Comparison of ENCODE assay signal across 8 mouse cellular contexts in genomic region chr9:119984536-119985011, GRCm38 (mm10). TPM values are rescaled to one million over a fixed set of nuclear protein-coding genes. Genes with fewer than 3 reads are reported as not detected.
A peak's percentile ranks its signal among the peaks of the same experiment; 100 is the strongest.
DNase-seq lines count a peak whose midpoint lies in the region; ATAC-seq and TF ChIP-seq lines count a peak whose summit lies in the region.

Gene Csrnp1 (minus strand): TSS chr9:119984658.

- H3K27me3 ChIP-seq in ES-Bruce4 (ENCODE audit: control insufficient read depth, insufficient read depth, low read length, poor library complexity, severe bottlenecking), result no peaks in the 10 kb centered on the region
- no peaks in the 10 kb centered on the region for H3K27me3 ChIP-seq in embryonic facial prominence, embryonic 10.5 days (replicated peaks; ENCODE audit: low read depth, poor library complexity, severe bottlenecking)
- H3K27me3 ChIP-seq in hindbrain, embryonic 11.5 days (ENCODE audit: control insufficient read depth, insufficient read depth, low read length), result peaks cover 10% of the 10 kb centered on the region
- H3K27me3 ChIP-seq in liver, embryonic 14.5 days (ENCODE audit: control insufficient read depth, insufficient read depth, low read length), result peaks cover 15% of the 10 kb centered on the region
- no peaks in the 10 kb centered on the region for H3K27me3 ChIP-seq in stomach, embryonic 14.5 days (ENCODE audit: control insufficient read depth, insufficient read depth, low read length)

- H3K9me3 ChIP-seq in ES-Bruce4 (replicated peaks; ENCODE audit: control insufficient read depth, insufficient read depth, low read length, poor library complexity, severe bottlenecking), result no peaks in the 10 kb centered on the region
- H3K9me3 ChIP-seq in embryonic facial prominence, embryonic 10.5 days, result no peaks in the 10 kb centered on the region
- no peaks in the 10 kb centered on the region for H3K9me3 ChIP-seq in hindbrain, embryonic 11.5 days (ENCODE audit: control insufficient read depth, low read length)
- no peaks in the 10 kb centered on the region for H3K9me3 ChIP-seq in liver, embryonic 14.5 days (ENCODE audit: control insufficient read depth, low read length)
- H3K9me3 ChIP-seq in stomach, embryonic 14.5 days (ENCODE audit: control insufficient read depth, low read depth, low read length), result no peaks in the 10 kb centered on the region

- no peak for ATAC-seq in hindbrain, embryonic 11.5 days (ENCODE audit: low FRiP score)
- ATAC-seq in liver, embryonic 14.5 days (ENCODE audit: insufficient read depth), result no peak
- no peak for ATAC-seq in stomach, embryonic 14.5 days (ENCODE audit: insufficient number of reproducible peaks, insufficient read depth, low FRiP score, low read depth)

- no peaks in the 10 kb centered on the region for H3K36me3 ChIP-seq in ES-Bruce4 (ENCODE audit: control insufficient read depth, insufficient read depth, low read length, poor library complexity, severe bottlenecking)
- H3K36me3 ChIP-seq in embryonic facial prominence, embryonic 10.5 days (replicated peaks), result no peaks in the 10 kb centered on the region
- H3K36me3 ChIP-seq in hindbrain, embryonic 11.5 days (ENCODE audit: control insufficient read depth, insufficient read depth, low read length), result no peaks in the 10 kb centered on the region
- H3K36me3 ChIP-seq in liver, embryonic 14.5 days (replicated peaks; ENCODE audit: control insufficient read depth, insufficient read depth, low read depth), result no peaks in the 10 kb centered on the region
- H3K36me3 ChIP-seq in stomach, embryonic 14.5 days (ENCODE audit: control insufficient read depth, insufficient read depth, low read length), result no peaks in the 10 kb centered on the region

- peak; percentile 96 for TF ChIP-seq POLR2A in ES-Bruce4 (IDR thresholded peaks at IDR 0.05; ENCODE audit: insufficient read depth, low read length)

- H3K4me1 ChIP-seq in ES-Bruce4 (ENCODE audit: control insufficient read depth, insufficient read depth, low read length), result peaks cover 16% of the 10 kb centered on the region
- H3K4me1 ChIP-seq in embryonic facial prominence, embryonic 10.5 days, result peaks cover 69% of the 10 kb centered on the region
- H3K4me1 ChIP-seq in hindbrain, embryonic 11.5 days (replicated peaks; ENCODE audit: control insufficient read depth, insufficient read depth, low read length), result peaks cover 30% of the 10 kb centered on the region
- peaks cover 0 to 26% of the 10 kb centered on the region in 2 experiments; a peak in 3 of 4 replicates for H3K4me1 ChIP-seq in liver, embryonic 14.5 days (replicated peaks; ENCODE audit: control insufficient read depth in 2 of 2, insufficient read depth in 2 of 2, low read length in 1 of 2)
- H3K4me1 ChIP-seq in stomach, embryonic 14.5 days (ENCODE audit: control insufficient read depth, insufficient read depth, low read length), result peaks cover 33% of the 10 kb centered on the region

- peak within 1 kb of the TSS; percentile 93 for H3K4me2 ChIP-seq in hindbrain, embryonic 11.5 days (replicated peaks; ENCODE audit: low read depth, low read length)
- H3K4me2 ChIP-seq in liver, embryonic 14.5 days (ENCODE audit: low read depth), result peak within 1 kb of the TSS; percentile 63
- peak within 1 kb of the TSS; percentile 95 for H3K4me2 ChIP-seq in stomach, embryonic 14.5 days (replicated peaks; ENCODE audit: low read depth, low read length)

- H3K27ac ChIP-seq in ES-Bruce4 (ENCODE audit: insufficient read depth, low read length), result peak within 1 kb of the TSS; percentile 95
- H3K27ac ChIP-seq in embryonic facial prominence, embryonic 10.5 days (replicated peaks), result peak within 1 kb of the TSS; percentile 93
- H3K27ac ChIP-seq in hindbrain, embryonic 11.5 days (ENCODE audit: low read depth, low read length), result no peak within 1 kb of the TSS
- no peak within 1 kb of the TSS for H3K27ac ChIP-seq in liver, embryonic 14.5 days
- H3K27ac ChIP-seq in stomach, embryonic 14.5 days (ENCODE audit: low read length), result peak within 1 kb of the TSS; percentile 79

- H3K9ac ChIP-seq in ES-Bruce4 (ENCODE audit: low read depth, poor library complexity, severe bottlenecking), result peak within 1 kb of the TSS; percentile 82
- peak within 1 kb of the TSS; percentile 44 for H3K9ac ChIP-seq in hindbrain, embryonic 11.5 days (ENCODE audit: low read depth, low read length)
- peak within 1 kb of the TSS; percentile 46 for H3K9ac ChIP-seq in liver, embryonic 14.5 days (replicated peaks)
- H3K9ac ChIP-seq in stomach, embryonic 14.5 days (replicated peaks; ENCODE audit: low read depth, low read length), result peak within 1 kb of the TSS; percentile 70

- intact Hi-C loops in gastrocnemius, postnatal 14 days (cut with DNase I; ENCODE audit: low total_unique reads), result no loop called here

- no peak for DNase-seq in gastrocnemius, adult 18-20 months (ENCODE audit: low spot score)
- DNase-seq in gastrocnemius, postnatal 14 days, result no peak
- peak; percentile 64 for DNase-seq in embryonic facial prominence, embryonic 10.5 days (ENCODE audit: low spot score)
- peak; percentile 44 for DNase-seq in hindbrain, embryonic 11.5 days (ENCODE audit: low spot score)
- DNase-seq in liver, embryonic 14.5 days (ENCODE audit: low read depth in 3 of 3, low spot score in 3 of 3), result no peak
- no peak for DNase-seq in right cerebral cortex, postnatal 10 days (ENCODE audit: low spot score in 2 of 2)

- peak within 1 kb of the TSS; percentile 92 for H3K4me3 ChIP-seq in ES-Bruce4 (ENCODE audit: low read depth, low read length)
- peak within 1 kb of the TSS; percentile 78 for H3K4me3 ChIP-seq in embryonic facial prominence, embryonic 10.5 days
- peak within 1 kb of the TSS; percentile 51 for H3K4me3 ChIP-seq in hindbrain, embryonic 11.5 days (ENCODE audit: low read depth, low read length)
- H3K4me3 ChIP-seq in liver, embryonic 14.5 days (ENCODE audit: insufficient read depth in 1 of 2, low read depth in 2 of 2, low read length in 2 of 2), result peak within 1 kb of the TSS; percentile 49 to 56
- peak within 1 kb of the TSS; percentile 68 for H3K4me3 ChIP-seq in stomach, embryonic 14.5 days (ENCODE audit: low read depth, low read length)

- WGBS in embryonic facial prominence, embryonic 10.5 days, result 3% methylated on average over 14 of the region's 14 CpGs
- WGBS in hindbrain, embryonic 11.5 days, result 4% methylated on average over 14 of the region's 14 CpGs
- WGBS in liver, embryonic 14.5 days (ENCODE audit: insufficient replicate concordance), result 20% methylated on average over 14 of the region's 14 CpGs
- 8% methylated on average over 14 of the region's 14 CpGs for WGBS in stomach, embryonic 14.5 days

- peak; percentile 78 for TF ChIP-seq EP300 in ES-Bruce4 (IDR thresholded peaks at IDR 0.05; ENCODE audit: insufficient read depth, low read depth, low read length)
- no peak for TF ChIP-seq EP300 in liver, embryonic 14.5 days (IDR thresholded peaks at IDR 0.05; ENCODE audit: low read depth)

- no peak for TF ChIP-seq CTCF in ES-Bruce4 (IDR thresholded peaks at IDR 0.05; ENCODE audit: low read depth, low read length)
- no peak for TF ChIP-seq CTCF in liver, embryonic 14.5 days (IDR thresholded peaks at IDR 0.05; ENCODE audit: low read depth)

RNA-seq across cellular contexts. Expression of gene Csrnp1, which starts in this region (rescaled TPM):
- total RNA-seq in gastrocnemius, adult 18-20 months (2021), result 10 to 100 TPM; 11.4 to 27.0 TPM
- total RNA-seq in gastrocnemius, postnatal 14 days (2021), result 1 to 10 TPM; 1.9 to 2.5 TPM
- polyA plus RNA-seq in ES-Bruce4 (2011; ENCODE audit: insufficient read depth, insufficient read length, low read depth, missing spikeins), result 28.4 and 39.7 TPM in 2 replicates
- 3.1 and 4.8 TPM in 2 replicates for polyA plus RNA-seq in embryonic facial prominence, embryonic 10.5 days (2016; fragmentation: Nextera tagmentation; extraction: Ambion mirVana)
- 0.62 and 1.3 TPM in 2 replicates for polyA plus RNA-seq in hindbrain, embryonic 11.5 days (2014; fragmentation: Nextera tagmentation; extraction: Ambion mirVana)
- polyA plus RNA-seq in liver, embryonic 14.5 days (2012; rRNA removed), result 2.1 and 2.2 TPM in 2 replicates
- polyA plus RNA-seq in liver, embryonic 14.5 days (2014; fragmentation: Nextera tagmentation; extraction: Ambion mirVana), result 0.38 and 0.44 TPM in 2 replicates
- polyA plus RNA-seq in stomach, embryonic 14.5 days (2014; fragmentation: Nextera tagmentation; extraction: Ambion mirVana), result 2.5 and 3.2 TPM in 2 replicates

Comparison
In these comparisons a context has a peak if more than half of its experiments do, and no peak if none do; other contexts are left out.
1. DNase-seq: peak in embryonic facial prominence, embryonic 10.5 days (single experiment) and hindbrain, embryonic 11.5 days (single experiment); none in gastrocnemius, adult 18-20 months (single experiment), gastrocnemius, postnatal 14 days (single experiment), liver, embryonic 14.5 days (0 of 3) and right cerebral cortex, postnatal 10 days (0 of 2).
2. H3K27ac ChIP-seq: peak in ES-Bruce4 (single experiment), embryonic facial prominence, embryonic 10.5 days (single experiment) and stomach, embryonic 14.5 days (single experiment); none in hindbrain, embryonic 11.5 days (single experiment) and liver, embryonic 14.5 days (single experiment).
3. Peak in every context shown above with its lines, with median percentiles within 50 percentile points of each other: H3K4me3 ChIP-seq, H3K9ac ChIP-seq and H3K4me2 ChIP-seq.